Mouse (Mus musculus): ENCODE measurements at regions not wholly inside any gene's neighbourhood (a gene's known extent, or its start where the extent isn't known, plus 50 kb on each side); places are given as distances from the start of the nearest gene placed in this dataset.

DNA sequence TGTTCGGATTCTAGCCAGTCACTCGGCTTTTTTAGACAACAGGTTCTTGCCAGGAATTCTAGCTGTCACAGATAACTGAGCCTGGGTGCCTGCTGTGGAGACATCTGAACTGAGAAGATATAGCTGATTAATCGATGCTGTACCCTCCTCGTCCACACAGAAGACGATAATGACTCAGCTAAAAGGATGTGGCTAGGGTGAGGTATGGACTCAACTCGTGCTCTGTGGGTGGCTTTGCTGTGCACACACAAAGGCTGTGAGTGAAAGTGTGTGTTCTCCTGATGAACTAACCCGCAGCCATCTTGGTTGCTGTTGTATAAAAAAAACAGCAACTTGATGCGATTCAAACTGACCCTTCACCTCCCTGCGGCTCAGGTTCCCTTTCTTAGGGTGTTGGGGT, 158.8 kb upstream of the Igsf21 start:
- DNase-seq, result no peak
- intact Hi-C loops (cut with DNase I; ENCODE audit: low total_unique reads), result no loop called here

GRCm38 (mm10) chr4:140403128-140403527, 156.5 kb upstream of the Igsf21 start:
- intact Hi-C loops (cut with DNase I; ENCODE audit: low total_unique reads), result no loop called here
- no peak for DNase-seq

GRCm38 (mm10) chr4:140402319-140402718, 155.7 kb upstream of the Igsf21 start:
- intact Hi-C loops (cut with DNase I; ENCODE audit: low total_unique reads), result no loop called here
- DNase-seq, result no peak

DNA sequence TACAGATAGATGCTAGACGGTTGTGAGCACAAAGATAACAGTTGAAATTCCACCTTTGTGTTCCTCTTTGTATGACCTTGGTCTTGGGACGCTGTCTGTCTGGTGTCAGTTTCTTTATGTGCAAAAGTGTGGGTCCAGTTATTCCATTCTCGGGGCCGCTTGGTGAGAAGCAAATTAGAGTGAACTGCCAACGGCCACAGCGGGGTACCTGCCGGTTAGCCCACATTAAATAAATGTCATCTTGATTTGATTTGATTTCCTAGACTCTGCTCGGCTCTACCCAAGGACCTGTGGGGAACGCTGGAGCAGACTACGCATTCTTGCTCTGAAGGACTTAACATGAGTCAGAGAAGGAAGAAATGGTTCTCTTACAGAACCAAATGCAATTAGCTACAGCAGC, 155.0 kb upstream of the Igsf21 start:
- intact Hi-C loops (cut with DNase I; ENCODE audit: low total_unique reads), result no loop called here
- DNase-seq, result no peak

DNA sequence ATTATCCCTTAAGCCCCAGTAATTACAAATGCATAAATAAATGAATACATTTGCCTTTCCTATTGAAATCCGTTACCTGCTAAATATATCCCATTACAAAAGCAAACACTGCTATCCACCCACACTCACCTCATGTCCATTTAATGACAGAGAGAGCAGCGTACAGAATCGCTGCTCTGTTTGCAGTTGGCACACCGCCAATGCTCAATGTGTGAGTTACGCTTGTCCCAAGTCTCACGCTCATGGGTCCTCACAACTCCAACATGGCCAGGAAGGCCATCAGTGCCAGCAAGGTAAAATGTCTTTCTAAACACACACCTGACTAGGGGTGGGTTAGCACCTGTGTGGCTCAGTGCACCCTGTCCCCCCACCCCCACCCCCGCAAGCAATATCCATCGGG, 150.0 kb upstream of the Igsf21 start:
- no peak for DNase-seq
- intact Hi-C loops (cut with DNase I; ENCODE audit: low total_unique reads), result no loop called here

- DNase-seq, result no peak
- intact Hi-C loops (cut with DNase I; ENCODE audit: low total_unique reads), result no loop called here
These were observed 145.7 kb upstream of the Igsf21 start for GRCm38 (mm10) chr4:140392290-140392689.

- no peak for DNase-seq
- intact Hi-C loops (cut with DNase I; ENCODE audit: low total_unique reads), result no loop called here
These were observed 144.2 kb upstream of the Igsf21 start for GRCm38 (mm10) chr4:140390684-140391234.

GRCm38 (mm10) chr4:140385686-140386085, 139.1 kb upstream of the Igsf21 start:
- intact Hi-C loops (cut with DNase I; ENCODE audit: low total_unique reads), result no loop called here
- DNase-seq, result no peak

DNA sequence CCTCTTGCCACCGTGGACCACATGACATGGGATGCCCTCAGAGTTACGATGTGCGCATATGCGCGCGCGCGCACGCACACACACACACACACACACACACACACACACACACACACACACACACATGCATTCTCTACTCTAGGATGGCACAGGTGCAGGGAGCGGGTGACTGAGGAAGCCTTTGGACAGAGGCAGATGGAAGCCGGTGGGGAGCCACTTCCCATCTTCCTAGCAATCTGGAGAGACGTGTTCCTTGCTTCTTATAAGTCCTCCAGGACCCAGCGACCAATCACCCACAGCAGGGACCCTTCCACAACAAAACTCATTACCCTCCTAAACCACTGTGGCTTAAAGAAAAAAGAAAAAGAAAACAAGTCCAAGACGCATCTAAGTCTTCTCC, 138.6 kb upstream of the Igsf21 start:
- intact Hi-C loops (cut with DNase I; ENCODE audit: low total_unique reads), result no loop called here
- no peak for DNase-seq

GRCm38 (mm10) chr4:140383596-140383995, 137.0 kb upstream of the Igsf21 start:
- intact Hi-C loops (cut with DNase I; ENCODE audit: low total_unique reads), result no loop called here
- no peak for DNase-seq

DNA sequence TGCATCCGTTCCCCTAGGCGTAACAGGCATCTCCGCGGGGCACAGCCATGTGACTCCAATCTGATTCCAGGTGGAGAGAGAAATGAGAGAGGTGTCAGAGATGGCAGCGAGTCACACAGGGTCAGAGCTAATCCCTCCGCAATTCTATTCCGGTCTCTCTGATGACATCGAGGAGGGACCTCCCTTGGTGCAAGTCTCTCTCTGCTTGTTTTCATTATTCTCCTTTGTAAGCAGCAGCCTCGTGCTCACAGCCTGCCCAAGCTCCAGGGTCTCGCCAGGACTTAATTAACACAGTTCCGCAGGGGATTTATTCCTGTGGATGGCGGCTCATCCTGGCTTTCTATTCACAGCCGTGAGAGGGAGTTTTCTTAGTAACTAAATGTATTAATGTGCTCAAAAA, 134.1 kb upstream of the Igsf21 start:
- intact Hi-C loops (cut with DNase I; ENCODE audit: low total_unique reads), result no loop called here
- no peak for DNase-seq

GRCm38 (mm10) chr4:140377941-140378340, 131.4 kb upstream of the Igsf21 start:
- no peak for DNase-seq
- intact Hi-C loops (cut with DNase I; ENCODE audit: low total_unique reads), result no loop called here

GRCm38 (mm10) chr4:140372586-140373325, 126.2 kb upstream of the Igsf21 start:
- intact Hi-C loops (cut with DNase I; ENCODE audit: low total_unique reads), result no loop called here
- no peak for DNase-seq

GRCm38 (mm10) chr4:140371426-140372213, 125.0 kb upstream of the Igsf21 start:
- intact Hi-C loops (cut with DNase I; ENCODE audit: low total_unique reads), result no loop called here
- no peak for DNase-seq

DNA sequence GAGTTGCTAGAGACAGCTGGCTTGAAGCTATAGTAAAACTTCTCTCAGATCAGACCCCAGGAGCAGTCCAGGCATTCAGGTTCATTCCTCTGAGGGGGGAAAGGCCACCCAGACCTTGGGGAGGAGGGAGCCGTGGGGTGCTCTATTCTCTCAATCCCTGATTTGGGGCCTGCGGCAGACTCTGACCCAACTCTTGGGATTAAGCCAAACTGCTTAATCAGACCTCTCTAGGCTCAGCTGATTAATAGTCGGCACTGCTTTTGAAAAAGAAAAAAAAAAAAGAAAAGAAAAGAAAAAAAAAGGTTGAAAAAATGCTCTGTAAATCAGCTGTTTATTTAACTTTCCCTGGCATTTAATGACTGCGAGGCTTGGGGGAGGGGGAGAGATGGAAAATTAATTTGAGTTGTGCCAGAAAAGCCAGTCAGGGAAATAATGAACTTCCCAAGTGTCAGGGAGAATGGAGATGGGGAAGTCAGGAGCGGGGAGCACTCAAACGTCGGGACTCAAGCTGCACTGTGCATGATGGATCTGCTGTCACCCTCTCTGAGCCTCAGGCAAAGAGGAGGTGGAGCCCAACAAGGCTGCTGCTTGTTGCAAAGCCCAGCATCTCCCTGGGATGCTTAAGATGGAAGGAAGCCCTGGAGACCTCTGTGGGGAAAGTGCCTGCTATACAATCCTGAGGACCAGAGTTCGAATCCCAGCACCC, 120.5 kb upstream of the Igsf21 start:
- DNase-seq, result no peak
- intact Hi-C loops (cut with DNase I; ENCODE audit: low total_unique reads), result no loop called here

DNA sequence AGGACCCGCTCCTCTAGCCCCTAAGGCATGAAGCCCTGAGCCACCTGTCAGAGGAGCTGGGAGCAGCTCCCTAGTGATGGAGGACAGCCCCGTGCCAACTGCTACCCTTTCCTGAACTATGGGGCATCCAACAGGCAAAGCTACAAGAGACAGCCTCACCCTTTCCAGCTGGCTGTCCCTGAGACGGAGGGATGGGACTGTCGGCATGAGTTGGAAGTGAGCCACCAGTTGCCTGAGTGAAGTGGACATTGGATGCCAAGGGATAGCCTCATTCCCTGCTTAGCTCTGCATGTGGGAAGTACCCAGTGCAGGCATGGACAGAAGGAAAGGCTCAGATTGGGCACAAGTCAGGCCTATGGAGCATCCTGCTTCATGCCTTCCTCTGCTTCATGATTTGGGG, 112.3 kb upstream of the Igsf21 start:
- DNase-seq, result no peak
- intact Hi-C loops (cut with DNase I; ENCODE audit: low total_unique reads), result no loop called here

DNA sequence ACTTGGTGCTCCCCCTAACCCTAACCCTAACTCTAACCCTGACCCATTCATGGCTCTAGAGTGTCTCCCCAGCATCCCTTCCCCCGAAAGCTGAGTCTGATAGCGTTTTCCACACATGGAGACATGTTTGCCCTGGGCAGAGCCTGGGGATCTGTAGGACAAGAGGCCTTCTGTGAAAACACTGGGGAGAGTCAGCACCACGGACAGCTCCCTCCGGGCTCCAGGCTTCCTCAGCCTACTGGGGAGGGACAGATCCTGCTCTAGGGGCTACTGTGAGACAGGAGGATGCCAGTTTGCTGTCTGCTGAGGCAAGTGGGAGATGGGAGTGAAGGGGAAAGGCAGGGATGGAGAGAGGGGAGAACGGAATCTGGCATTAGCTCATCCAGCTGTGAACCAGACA, 111.5 kb upstream of the Igsf21 start:
- intact Hi-C loops (cut with DNase I; ENCODE audit: low total_unique reads), result no loop called here
- DNase-seq, result peak; percentile 78

GRCm38 (mm10) chr4:140355144-140355550, 108.6 kb upstream of the Igsf21 start:
- DNase-seq, result no peak
- intact Hi-C loops (cut with DNase I; ENCODE audit: low total_unique reads), result no loop called here

DNA sequence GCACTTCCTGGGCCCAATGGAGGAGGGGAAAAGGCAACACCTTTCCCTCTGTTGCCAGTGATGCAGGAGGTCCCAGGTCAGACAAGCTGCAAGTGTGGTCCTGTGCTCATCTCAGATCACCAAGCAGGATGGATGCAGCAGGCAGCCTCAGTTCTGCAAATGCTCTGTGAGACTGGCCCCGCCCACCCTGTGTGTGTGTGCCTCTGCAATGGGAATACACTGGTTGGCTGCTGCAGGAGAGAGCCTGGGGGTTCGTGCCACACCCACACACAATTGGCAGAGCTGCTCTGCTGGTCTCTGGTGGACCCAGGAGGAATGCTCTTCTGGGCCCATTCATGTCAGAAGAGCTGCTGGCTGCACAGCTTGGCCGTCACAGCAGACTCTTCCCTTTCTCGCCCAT, 102.2 kb upstream of the Igsf21 start:
- intact Hi-C loops (cut with DNase I; ENCODE audit: low total_unique reads), result no loop called here
- DNase-seq, result no peak

GRCm38 (mm10) chr4:140330138-140330537, 83.6 kb upstream of the Igsf21 start:
- intact Hi-C loops (cut with DNase I; ENCODE audit: low total_unique reads), result no loop called here
- DNase-seq, result no peak

Measured in gastrocnemius, postnatal 14 days (tissue).